Mouse (Mus musculus): ENCODE data around the gene Bspry. TPM values are rescaled to one million over a fixed set of nuclear protein-coding genes. Genes with fewer than 3 reads are reported as not detected.
A peak's percentile ranks its signal among the peaks of the same experiment; 100 is the strongest.

Gene Bspry
- total RNA-seq, 2 experiments from 2014 or later: 0.36 TPM

GRCm38 (mm10) chr4:62480709-62481605, 1.1 kb downstream of the Bspry start:
- no peak for DNase-seq
- intact Hi-C loops (cut with DNase I): no loop called here

GRCm38 (mm10) chr4:62484928-62485327, 5.1 kb downstream of the Bspry start:
- no peak for DNase-seq
- intact Hi-C loops (cut with DNase I): no loop called here

- intact Hi-C loops (cut with DNase I): no loop called here
- no peak for DNase-seq
Observed at GRCm38 (mm10) chr4:62485450-62486161, 5.8 kb downstream of the Bspry start.

- no peak for DNase-seq
- intact Hi-C loops (cut with DNase I): no loop called here
Observed at GRCm38 (mm10) chr4:62486162-62486696, 6.4 kb downstream of the Bspry start.

GRCm38 (mm10) chr4:62487172-62487571, 7.3 kb downstream of the Bspry start:
- DNase-seq: no peak
- intact Hi-C loops (cut with DNase I): no loop called here

- intact Hi-C loops (cut with DNase I): no loop called here
- no peak for DNase-seq
Observed at GRCm38 (mm10) chr4:62487914-62488313, 8.1 kb downstream of the Bspry start.

- intact Hi-C loops (cut with DNase I): no loop called here
- DNase-seq: no peak
Observed at GRCm38 (mm10) chr4:62492682-62493081, 12.8 kb downstream of the Bspry start.

GRCm38 (mm10) chr4:62494230-62494629, 14.4 kb downstream of the Bspry start:
- DNase-seq: no peak
- intact Hi-C loops (cut with DNase I): no loop called here

GRCm38 (mm10) chr4:62495946-62496345, 16.1 kb downstream of the Bspry start:
- intact Hi-C loops (cut with DNase I): no loop called here
- peak; percentile 42 for DNase-seq

GRCm38 (mm10) chr4:62496815-62497214, 17.0 kb downstream of the Bspry start:
- intact Hi-C loops (cut with DNase I): no loop called here
- DNase-seq: peak; percentile 34

- intact Hi-C loops (cut with DNase I): no loop called here
Observed at GRCm38 (mm10) chr4:62500799-62501198, 20.9 kb downstream of the Bspry start.

GRCm38 (mm10) chr4:62501534-62501933, 21.7 kb downstream of the Bspry start:
- intact Hi-C loops (cut with DNase I): no loop called here
- no peak for DNase-seq

More at GRCm38 (mm10) chr4:62500799-62501198, 20.9 kb downstream of the Bspry start:
- no peak for DNase-seq

- DNase-seq: peak; percentile 91
- intact Hi-C loops (cut with DNase I): no loop called here
Observed at GRCm38 (mm10) chr4:62501964-62502732, 22.3 kb downstream of the Bspry start.

GRCm38 (mm10) chr4:62502969-62503368, 23.1 kb downstream of the Bspry start:
- no peak for DNase-seq
- intact Hi-C loops (cut with DNase I): no loop called here

- no peak for DNase-seq
- intact Hi-C loops (cut with DNase I): no loop called here
Observed at GRCm38 (mm10) chr4:62503374-62503970, 23.6 kb downstream of the Bspry start, which contains the start of gene Hdhd3. TSS of gene Hdhd3 (minus strand) at chr4:62503467.

GRCm38 (mm10) chr4:62505991-62506390, 26.1 kb downstream of the Bspry start:
- intact Hi-C loops (cut with DNase I): no loop called here
- DNase-seq: no peak

GRCm38 (mm10) chr4:62506798-62507197, 26.9 kb downstream of the Bspry start:
- DNase-seq: peak; percentile 32
- intact Hi-C loops (cut with DNase I): no loop called here

GRCm38 (mm10) chr4:62508839-62509238, 29.0 kb downstream of the Bspry start:
- DNase-seq: peak; percentile 36
- intact Hi-C loops (cut with DNase I): no loop called here

- intact Hi-C loops (cut with DNase I): no loop called here
- no peak for DNase-seq
Observed at GRCm38 (mm10) chr4:62509946-62510345, 30.1 kb downstream of the Bspry start.

GRCm38 (mm10) chr4:62513998-62514506, 34.2 kb downstream of the Bspry start:
- no peak for DNase-seq
- intact Hi-C loops (cut with DNase I): no loop called here

Measured in left cerebral cortex, postnatal 4 days (tissue).